Mouse (Mus musculus) intestine, embryonic 14.5 days (tissue): Measurements from ENCODE around the gene Inhba. TPM values are rescaled to one million over a fixed set of nuclear protein-coding genes. Genes with fewer than 3 reads are reported as not detected.
A peak's percentile ranks its signal among the peaks of the same experiment; 100 is the strongest.

ENCODE experiments used
- ATAC-seq: fragments of 200-750 bp; cut with Nextera tagmentation; replicated peaks from 2 replicates; pipeline ENCODE4 v1.8.0; 2017; ENCODE audit warnings: low read depth, moderate number of reproducible peaks, moderate TSS enrichment, moderate library complexity; ENCODE audit not compliant: low FRiP score, low TSS enrichment
- DNase-seq: peaks from one replicate; pipeline ENCODE4 v3.0.0-alpha.2; 2018; ENCODE audit warnings: low spot score
- H3K27ac ChIP-seq: fragments of 300-500 bp; sonication (generic); 2 replicates; pipeline ENCODE4 v1.5.1; 2014; ENCODE audit warnings: low read depth, mild to moderate bottlenecking, control low read depth
- H3K27me3 ChIP-seq: fragments of 300-500 bp; sonication (generic); replicated peaks from 2 replicates; pipeline ENCODE4 v1.6.1; 2014; ENCODE audit warnings: low read length, control low read depth; ENCODE audit not compliant: control insufficient read depth, insufficient read depth
- H3K36me3 ChIP-seq: fragments of 300-500 bp; sonication (generic); 2 replicates; pipeline ENCODE4 v1.6.1; 2014; ENCODE audit warnings: low read length, control low read depth; ENCODE audit not compliant: control insufficient read depth, insufficient read depth
- H3K4me1 ChIP-seq: fragments of 300-500 bp; sonication (generic); replicated peaks from 2 replicates; pipeline ENCODE4 v1.6.1; 2014; ENCODE audit warnings: low read length, control low read depth, mixed read lengths; ENCODE audit not compliant: control insufficient read depth, insufficient read depth
- H3K4me2 ChIP-seq: fragments of 300-500 bp; sonication (generic); 2 replicates; pipeline ENCODE4 v1.6.1; 2014; ENCODE audit warnings: low read length
- H3K4me3 ChIP-seq: fragments of 300-500 bp; sonication (generic); 2 replicates; pipeline ENCODE4 v1.5.1; 2014; ENCODE audit warnings: low read depth, low read length, control low read depth, mixed read lengths
- H3K9ac ChIP-seq: fragments of 300-500 bp; sonication (generic); 2 replicates; pipeline ENCODE4 v1.6.1; 2014; ENCODE audit warnings: mild to moderate bottlenecking, low read length
- H3K9me3 ChIP-seq: fragments of 300-500 bp; sonication (generic); 2 replicates; pipeline ENCODE4 v1.6.1; 2016; ENCODE audit warnings: low read length, control low read depth; ENCODE audit not compliant: control insufficient read depth
- WGBS: fragments of 180-500 bp; shearing (Covaris S2); extraction: QIAGEN DNeasy Blood & Tissue Kit; methylation state at CpG from one replicate; pipeline ENCODE4 v1.1.7; 2014; 5-methylcytosine and 5-hydroxymethylcytosine counted together
- polyA plus RNA-seq: library from polyadenylated mRNA; unstranded; fragments of >200 nt; fragmentation: Nextera tagmentation; extraction: Ambion mirVana; gene quantifications from 2 replicates; pipeline ENCODE4 v1.2.1, GENCODE M21; 2014

Gene Inhba
- polyA plus RNA-seq = 1.6 and 2.2 TPM in 2 replicates

GRCm38 (mm10) chr13:16011372-16012242, at the start of gene Inhba:
Inhba (plus strand) TSS chr13:16011851.
- Histone ChIP-seq H3K9me3 (no peaks in the 10 kb centered on the region), H3K4me1 (0 out of 2 replicates have a peak, but pooled peaks cover 3% of the 10 kb centered on the region), H3K27me3 (peaks cover 17% of the 10 kb centered on the region), H3K9ac (peak within 1 kb of the TSS; percentile 48), H3K4me2 (peak within 1 kb of the TSS; percentile 94), H3K4me3 (peak within 1 kb of the TSS; percentile 45), H3K36me3 (no peaks in the 10 kb centered on the region), H3K27ac (no peak within 1 kb of the TSS)
- peak; percentile 75 for ATAC-seq
- DNase-seq = peak; percentile 79
- 11% methylated on average over 31 of the region's 31 CpGs for WGBS

- Histone ChIP-seq H3K27me3 (no peaks in the 10 kb centered on the region), H3K4me1 (no peaks in the 10 kb centered on the region), H3K4me3 (no peak overlapping the region), H3K4me2 (no peak overlapping the region), H3K9me3 (no peaks in the 10 kb centered on the region), H3K36me3 (no peaks in the 10 kb centered on the region), H3K9ac (no peak overlapping the region), H3K27ac (no peak overlapping the region)
- DNase-seq (no peak), ATAC-seq (no peak)
- 93% methylated on average over 1 of the region's 1 CpGs for WGBS
These were observed 35.1 kb upstream of the Inhba start for GRCm38 (mm10) chr13:15976584-15976983.

- no peaks in the 10 kb centered on the region for H3K36me3 ChIP-seq
- H3K4me2 ChIP-seq = no peak overlapping the region
- DNase-seq (no peak), ATAC-seq (no peak)
- H3K4me1 ChIP-seq = no peaks in the 10 kb centered on the region
- 88% methylated on average over 3 of the region's 3 CpGs for WGBS
- H3K27me3 ChIP-seq = no peaks in the 10 kb centered on the region
- no peak overlapping the region for H3K4me3 ChIP-seq
- no peak overlapping the region for H3K9ac ChIP-seq
- no peaks in the 10 kb centered on the region for H3K9me3 ChIP-seq
- no peak overlapping the region for H3K27ac ChIP-seq
These were observed 32.1 kb upstream of the Inhba start for GRCm38 (mm10) chr13:15979551-15979950.

- no peak overlapping the region for H3K4me3 ChIP-seq
- ATAC-seq = no peak
- H3K9ac ChIP-seq = no peak overlapping the region
- H3K27ac ChIP-seq = no peak overlapping the region
- no peak overlapping the region for H3K4me2 ChIP-seq
- no peaks in the 10 kb centered on the region for H3K27me3 ChIP-seq
- H3K4me1 ChIP-seq = no peaks in the 10 kb centered on the region
- DNase-seq = no peak
- no peaks in the 10 kb centered on the region for H3K36me3 ChIP-seq
- no peaks in the 10 kb centered on the region for H3K9me3 ChIP-seq
- WGBS = 82% methylated on average over 3 of the region's 3 CpGs
These were observed 29.6 kb upstream of the Inhba start for GRCm38 (mm10) chr13:15982041-15982440.

- Histone ChIP-seq H3K27me3 (no peaks in the 10 kb centered on the region), H3K9me3 (no peaks in the 10 kb centered on the region), H3K4me3 (no peak overlapping the region), H3K4me1 (no peaks in the 10 kb centered on the region), H3K36me3 (no peaks in the 10 kb centered on the region), H3K27ac (no peak overlapping the region), H3K9ac (no peak overlapping the region), H3K4me2 (no peak overlapping the region)
- no peak for ATAC-seq
- DNase-seq = no peak
- 72% methylated on average over 2 of the region's 2 CpGs for WGBS
These were observed 25.9 kb upstream of the Inhba start for GRCm38 (mm10) chr13:15985761-15986160.

GRCm38 (mm10) chr13:15986172-15986571, 25.5 kb upstream of the Inhba start:
- Histone ChIP-seq H3K4me1 (no peaks in the 10 kb centered on the region), H3K9ac (no peak overlapping the region), H3K27ac (no peak overlapping the region), H3K4me2 (no peak overlapping the region), H3K9me3 (no peaks in the 10 kb centered on the region), H3K4me3 (no peak overlapping the region), H3K36me3 (no peaks in the 10 kb centered on the region), H3K27me3 (no peaks in the 10 kb centered on the region)
- ATAC-seq = no peak
- no peak for DNase-seq
- WGBS = 89% methylated on average over 4 of the region's 4 CpGs

- DNase-seq (no peak), ATAC-seq (no peak)
- H3K9ac ChIP-seq = no peak overlapping the region
- H3K9me3 ChIP-seq = no peaks in the 10 kb centered on the region
- no peak overlapping the region for H3K4me3 ChIP-seq
- 58% methylated on average over 2 of the region's 2 CpGs for WGBS
- no peak overlapping the region for H3K27ac ChIP-seq
- no peak overlapping the region for H3K4me2 ChIP-seq
- no peaks in the 10 kb centered on the region for H3K27me3 ChIP-seq
- no peaks in the 10 kb centered on the region for H3K4me1 ChIP-seq
- no peaks in the 10 kb centered on the region for H3K36me3 ChIP-seq
These were observed 16.3 kb upstream of the Inhba start for GRCm38 (mm10) chr13:15995314-15995713.

GRCm38 (mm10) chr13:16005517-16005916, 6.1 kb upstream of the Inhba start:
- no peak overlapping the region for H3K4me3 ChIP-seq
- ATAC-seq = no peak
- H3K9ac ChIP-seq = no peak overlapping the region
- H3K4me2 ChIP-seq = no peak overlapping the region
- no peak overlapping the region for H3K27ac ChIP-seq
- H3K9me3 ChIP-seq = no peaks in the 10 kb centered on the region
- no peak for DNase-seq
- H3K27me3 ChIP-seq = no peaks in the 10 kb centered on the region
- no peaks in the 10 kb centered on the region for H3K4me1 ChIP-seq
- 7% methylated on average over 4 of the region's 4 CpGs for WGBS
- H3K36me3 ChIP-seq = no peaks in the 10 kb centered on the region

- H3K36me3 ChIP-seq = no peaks in the 10 kb centered on the region
- 0 out of 2 replicates have a peak, but pooled peaks cover 3% of the 10 kb centered on the region for H3K4me1 ChIP-seq
- no peak overlapping the region for H3K4me2 ChIP-seq
- 0 out of 2 replicates have a peak, but pooled peaks cover 5% of the 10 kb centered on the region for H3K27me3 ChIP-seq
- H3K4me3 ChIP-seq = no peak overlapping the region
- H3K9me3 ChIP-seq = no peaks in the 10 kb centered on the region
- H3K27ac ChIP-seq = no peak overlapping the region
- no peak for DNase-seq
- no peak for ATAC-seq
- H3K9ac ChIP-seq = no peak overlapping the region
- WGBS = 72% methylated on average over 4 of the region's 4 CpGs
These were observed 3.9 kb upstream of the Inhba start for GRCm38 (mm10) chr13:16007748-16008147.
